Mouse (Mus musculus) cerebellum, adult (tissue): ENCODE results near the gene Tec.
"Not testable (repeated sequence)": the region's sequence is repeated elsewhere in the genome, so short reads cannot be mapped to it uniquely, and the experiment has no call there.

Experiments used
- ATAC-seq: cut with Nextera tagmentation; 2 replicates; pipeline ENCODE4 v1.9.2; 2017; ENCODE audit warnings: mild to moderate bottlenecking, moderate library complexity, mixed read lengths; ENCODE audit not compliant: insufficient number of reproducible peaks, low FRiP score, low TSS enrichment

Tec gene

DNA sequence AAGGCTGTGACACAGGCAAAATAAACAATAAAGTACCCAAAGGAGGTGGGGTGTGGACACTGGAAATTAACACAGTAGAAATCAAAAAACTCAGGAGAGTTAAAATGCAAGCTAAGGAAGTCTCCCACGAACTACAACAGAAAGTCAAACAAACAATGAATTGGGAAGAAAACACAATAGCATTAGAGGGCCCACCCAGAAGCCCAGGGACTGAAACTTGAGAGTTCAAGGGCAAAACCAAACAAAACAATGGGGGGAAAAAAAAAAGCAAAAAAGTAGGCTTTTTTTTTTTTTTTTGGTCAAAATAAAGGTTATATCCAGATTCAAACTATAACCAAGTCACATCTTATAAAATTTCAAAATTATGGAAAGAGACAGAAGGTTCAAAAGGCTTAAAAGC, 39.9 kb downstream of the Tec start:
- ATAC-seq: no peak

DNA sequence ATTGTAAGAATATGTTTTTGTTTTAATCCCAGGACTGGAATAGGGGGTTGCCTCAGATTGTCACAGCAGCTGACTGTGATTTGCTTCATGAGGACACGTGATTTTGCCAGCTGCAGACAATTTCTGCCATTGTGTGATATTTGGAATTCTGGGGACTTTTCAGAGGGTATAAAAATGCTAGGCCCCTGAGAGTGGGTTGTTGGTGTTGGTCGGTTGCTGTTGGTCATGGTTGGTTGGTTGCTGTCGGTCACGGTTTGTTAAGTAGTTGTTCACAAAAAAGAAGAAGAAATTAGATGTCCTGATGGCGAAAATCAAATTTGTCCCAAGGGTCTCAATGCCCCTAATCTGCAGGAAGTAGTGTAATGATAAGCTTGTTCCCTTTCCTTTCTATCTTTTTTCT, 40.8 kb downstream of the Tec start:
- no peak for ATAC-seq

DNA sequence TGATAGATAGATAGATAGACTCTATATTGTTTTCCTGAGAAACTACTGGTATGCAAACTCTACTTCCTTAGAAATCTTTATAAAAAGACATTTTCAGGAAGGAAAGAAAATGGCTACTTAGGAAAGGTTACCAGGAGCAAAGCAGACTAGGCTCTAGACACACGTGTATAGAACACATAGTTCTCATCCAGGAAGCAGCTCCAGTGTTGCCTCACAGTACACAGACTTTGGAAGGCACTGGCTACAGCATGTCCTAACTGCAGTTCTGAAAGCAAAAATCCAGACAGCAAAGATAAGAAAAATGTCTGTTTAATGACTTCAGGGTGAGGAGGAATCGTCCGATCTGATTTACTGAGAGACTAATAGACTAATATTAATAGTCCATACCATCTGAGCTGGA, 41.8 kb downstream of the Tec start:
- no peak for ATAC-seq

DNA sequence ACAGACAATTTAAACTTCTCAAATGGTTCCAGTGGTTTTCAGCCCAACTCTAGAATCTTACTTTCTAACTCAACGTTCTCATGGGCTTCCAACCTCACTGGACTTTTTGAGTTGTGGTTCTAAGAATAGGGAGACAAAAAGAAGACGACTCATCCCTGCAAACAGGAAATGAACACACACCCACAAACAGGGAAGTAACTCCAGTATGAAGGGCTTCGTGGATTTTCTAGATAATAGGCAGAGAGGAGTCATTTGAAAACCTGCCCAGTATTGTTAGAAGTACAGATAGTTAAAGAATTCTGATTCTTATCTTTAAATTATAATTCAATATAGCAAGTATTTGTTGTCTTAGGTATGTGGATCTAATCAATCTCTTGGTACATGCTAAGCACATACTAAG, 47.6 kb downstream of the Tec start:
- ATAC-seq: no peak

DNA sequence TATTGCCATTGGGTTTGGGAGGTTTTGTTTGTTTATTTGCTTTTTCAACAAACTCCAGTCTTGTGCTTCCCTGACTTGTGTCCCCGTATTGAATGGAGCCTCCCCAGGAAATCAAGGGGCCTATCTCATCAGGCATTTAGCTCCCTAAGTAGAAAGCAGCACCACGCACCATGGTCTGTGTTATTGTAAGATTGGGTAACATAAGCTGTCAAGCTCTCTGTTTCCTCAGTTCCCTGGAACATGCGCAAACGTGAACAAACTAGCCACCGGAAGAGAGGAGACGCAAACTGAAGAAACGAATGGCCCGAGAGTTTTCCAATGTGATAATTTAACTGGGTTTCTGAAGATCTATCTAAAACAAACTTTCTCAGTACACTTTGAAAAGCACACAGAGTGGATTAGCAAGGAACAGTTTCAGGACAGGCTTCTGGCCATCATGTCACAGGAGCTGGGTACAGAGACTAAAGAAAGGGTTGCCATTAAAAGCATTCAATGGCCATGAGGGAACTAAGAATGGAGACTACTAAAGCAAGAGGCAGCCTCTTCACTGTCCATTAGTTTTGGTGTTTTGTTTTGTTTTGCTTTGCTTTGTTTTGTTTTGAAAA, 48.1 kb downstream of the Tec start:
- ATAC-seq: no peak

DNA sequence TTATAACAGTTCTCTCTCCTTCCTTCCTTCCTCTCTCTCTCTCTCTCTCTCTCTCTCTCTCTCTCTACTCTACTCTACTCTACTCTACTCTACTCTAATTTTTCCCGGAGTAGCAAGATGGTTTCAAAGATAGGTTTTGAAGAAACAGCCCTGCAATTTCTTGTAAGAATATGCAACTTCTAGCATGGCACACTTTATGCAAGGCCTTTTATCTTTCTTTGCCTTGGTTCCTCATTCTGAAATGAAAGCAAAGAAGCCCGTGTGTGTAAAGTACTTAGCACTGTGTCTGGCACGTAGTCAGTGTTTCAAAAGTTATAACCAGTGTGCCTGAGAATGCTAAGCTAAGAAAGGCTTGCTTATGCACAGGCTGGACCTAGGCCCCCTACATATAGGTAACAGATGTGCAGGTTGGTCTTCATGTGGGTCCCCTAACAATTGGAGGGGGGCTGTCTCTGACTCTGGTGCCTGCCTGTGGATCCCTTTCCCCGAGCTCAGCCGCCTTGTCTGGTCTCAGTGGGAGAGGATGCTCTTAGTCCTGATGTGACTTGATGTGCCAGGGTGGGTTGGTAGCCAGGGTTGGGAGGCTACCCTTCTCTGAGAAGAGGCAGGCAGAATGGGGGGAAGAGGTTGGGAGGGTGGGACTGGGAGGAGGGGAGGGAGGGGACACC, 49.6 kb downstream of the Tec start:
- no peak for ATAC-seq

DNA sequence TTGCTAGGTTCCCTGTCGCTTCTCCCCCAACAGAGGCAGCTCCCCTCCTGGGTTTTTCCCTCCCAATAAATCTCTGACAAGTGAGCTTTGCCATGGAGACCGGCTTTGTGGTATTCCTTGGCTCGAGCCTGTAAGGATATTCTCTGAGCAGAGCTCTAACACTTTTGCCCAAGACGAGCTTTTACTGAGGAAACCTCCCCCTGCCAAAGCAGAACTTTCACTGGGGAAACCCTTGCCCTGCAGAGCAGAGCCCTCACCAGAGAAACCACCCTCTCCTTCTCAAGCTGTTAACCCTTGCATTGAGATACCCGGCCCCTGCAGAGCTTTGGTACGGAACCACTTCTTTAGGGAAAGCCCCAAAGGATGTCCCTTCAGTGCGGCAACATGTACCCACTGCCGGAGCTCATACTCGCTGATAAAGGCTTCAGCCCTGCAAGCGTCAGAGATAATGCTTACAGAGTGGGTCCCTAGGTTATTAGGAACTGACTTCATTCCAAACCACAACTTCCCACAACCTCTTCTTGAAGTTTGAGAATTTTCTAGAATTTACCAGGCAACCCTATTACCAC, 50.7 kb downstream of the Tec start:
- ATAC-seq: no peak

DNA sequence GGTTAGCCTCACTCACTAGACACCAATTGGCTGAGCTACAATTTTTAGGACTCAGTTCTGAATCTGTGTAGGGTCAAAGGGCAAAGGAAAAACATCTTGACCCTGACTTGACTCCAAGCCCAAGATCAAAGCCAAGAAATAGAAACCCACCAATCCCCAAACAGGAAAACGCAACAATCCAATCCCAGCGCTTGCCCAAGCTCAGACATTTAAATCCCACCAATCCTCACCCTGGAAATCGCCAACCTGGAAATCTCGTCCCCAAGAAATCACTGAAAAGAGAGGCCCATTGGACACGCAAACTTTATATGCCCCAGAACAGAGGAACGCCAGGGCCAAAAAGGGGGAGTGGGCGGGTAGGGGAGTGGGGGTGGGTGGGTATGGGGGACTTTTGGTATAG, 51.3 kb downstream of the Tec start:
- not testable (repeated sequence) for ATAC-seq

DNA sequence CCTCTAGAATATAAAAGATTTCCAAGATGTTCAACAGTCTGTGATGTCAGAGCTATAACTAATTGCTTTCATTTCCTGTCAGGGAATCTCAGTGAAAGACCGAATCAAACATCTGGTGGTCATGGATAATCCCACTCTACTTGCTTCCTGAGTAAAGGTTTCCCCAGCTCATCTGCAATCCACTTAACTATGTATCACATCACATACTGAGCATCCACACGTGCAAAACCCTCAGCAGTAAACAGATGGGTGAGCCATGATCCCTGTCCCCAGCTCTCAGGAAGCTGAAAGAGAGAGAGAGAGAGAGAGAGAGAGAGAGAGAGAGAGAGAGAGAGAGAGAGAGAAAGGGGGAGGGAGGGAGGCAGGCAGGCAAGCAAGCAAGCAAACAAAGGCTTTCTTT, 51.8 kb downstream of the Tec start:
- ATAC-seq: no peak

DNA sequence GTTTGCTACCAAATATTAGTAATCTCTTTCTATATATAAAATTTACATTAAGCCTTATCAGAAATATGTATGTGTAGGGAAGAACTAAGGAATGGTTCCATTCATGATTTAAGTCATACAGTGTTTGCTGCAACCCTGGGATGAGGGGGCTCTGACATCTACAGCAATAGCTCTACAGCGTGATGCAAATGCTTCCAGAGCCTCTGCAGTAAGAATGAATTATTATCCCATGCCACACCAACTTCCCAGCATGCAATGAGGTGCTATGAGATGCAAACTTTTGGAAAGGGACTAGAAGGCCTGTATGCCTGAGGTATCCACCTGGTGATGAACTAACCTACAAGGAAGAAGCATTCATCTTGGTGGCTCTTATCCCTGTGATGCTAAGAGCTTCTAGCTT, 52.2 kb downstream of the Tec start:
- no peak for ATAC-seq

DNA sequence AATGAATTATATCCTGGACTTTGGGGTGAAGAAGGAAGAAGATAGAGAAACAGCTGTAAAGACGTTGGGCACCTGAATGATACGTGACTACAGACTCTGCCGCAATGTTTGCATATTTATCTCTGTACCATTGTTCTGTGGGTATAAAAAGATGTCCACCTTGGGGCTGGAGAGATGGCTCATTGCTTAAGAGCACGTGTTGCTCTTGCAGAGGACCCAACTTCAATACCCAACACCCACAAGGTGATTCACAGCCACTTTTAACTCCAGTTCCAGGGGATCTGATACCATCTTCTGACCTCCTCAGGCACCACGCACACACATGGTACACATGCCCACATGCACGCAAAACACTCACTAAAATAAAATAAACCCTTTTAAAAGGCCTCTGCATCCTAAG, 52.9 kb downstream of the Tec start:
- no peak for ATAC-seq

DNA sequence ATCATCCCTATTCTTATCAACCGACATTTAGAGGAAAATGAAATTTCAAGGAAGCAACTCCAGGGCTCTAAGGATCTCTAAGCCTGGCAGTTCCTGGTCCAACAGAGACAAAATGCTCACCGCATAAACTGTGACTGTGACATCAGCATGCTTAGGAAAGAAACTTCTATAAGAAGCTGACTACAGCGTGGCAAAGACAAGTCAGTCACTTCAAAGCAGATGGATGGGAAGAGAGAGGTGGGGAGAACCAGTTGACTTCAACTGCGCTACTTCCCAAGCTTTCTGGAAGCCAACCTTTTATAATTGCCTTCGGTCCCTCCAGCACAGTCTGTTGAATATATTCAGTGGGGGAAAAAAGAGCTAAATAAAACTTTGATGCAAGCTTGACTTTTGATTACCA, 54.2 kb downstream of the Tec start:
- ATAC-seq: no peak

DNA sequence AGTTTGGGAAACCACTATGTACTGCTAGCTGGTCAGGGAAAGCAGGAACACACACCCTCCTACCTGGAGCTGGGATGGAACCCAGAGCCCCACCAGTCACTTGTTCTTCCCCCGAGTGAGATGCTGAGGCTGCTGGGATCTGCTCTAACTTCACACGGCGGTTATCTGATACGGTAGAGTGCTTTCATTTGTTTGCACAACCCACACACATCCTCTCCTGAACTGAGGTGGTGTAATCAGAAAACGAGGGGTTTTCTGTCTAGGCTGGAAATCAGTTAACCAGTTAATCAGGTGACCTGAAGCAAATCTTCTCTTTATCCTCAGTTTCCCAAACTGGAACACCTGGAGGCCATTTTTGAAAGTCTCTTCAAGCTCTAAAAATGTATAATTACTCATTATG, 55.4 kb downstream of the Tec start:
- no peak for ATAC-seq

DNA sequence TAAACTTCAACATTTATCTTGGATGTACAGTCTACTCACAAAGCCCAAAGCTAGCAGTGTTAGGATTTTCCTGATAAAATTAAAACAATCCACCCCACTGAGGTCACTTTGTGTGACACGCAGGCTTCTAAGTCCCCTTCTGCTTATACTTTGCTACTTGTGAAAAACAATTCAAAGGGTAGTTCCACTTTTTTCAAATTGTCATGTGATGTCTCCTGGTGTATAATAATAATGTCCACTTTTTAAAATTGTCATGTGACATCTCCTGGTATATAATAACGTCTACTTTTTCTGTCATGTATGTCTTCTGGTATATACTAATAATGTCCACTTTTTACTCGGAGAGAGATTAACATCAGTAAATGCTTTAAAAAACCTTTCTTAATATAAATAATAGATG, 56.0 kb downstream of the Tec start:
- no peak for ATAC-seq

DNA sequence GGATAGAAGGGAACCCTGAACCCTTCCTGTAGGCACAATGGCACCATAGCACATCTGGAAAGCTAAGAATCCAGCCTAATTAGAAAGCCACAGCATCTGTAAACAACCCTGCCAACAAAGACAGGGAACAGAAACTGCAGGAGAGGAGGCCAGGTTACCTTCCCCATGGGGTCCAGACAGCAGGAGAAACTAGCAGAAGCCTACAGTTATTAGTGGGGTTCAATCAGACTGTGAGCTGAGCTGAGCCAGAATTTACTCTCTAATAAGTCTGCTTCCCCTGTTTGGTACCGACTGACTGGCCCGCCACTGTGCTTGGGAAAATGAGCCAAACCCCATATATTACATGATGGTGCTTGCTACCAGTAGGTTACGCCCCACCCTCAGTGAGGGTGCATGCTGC, 56.9 kb downstream of the Tec start:
- no peak for ATAC-seq

DNA sequence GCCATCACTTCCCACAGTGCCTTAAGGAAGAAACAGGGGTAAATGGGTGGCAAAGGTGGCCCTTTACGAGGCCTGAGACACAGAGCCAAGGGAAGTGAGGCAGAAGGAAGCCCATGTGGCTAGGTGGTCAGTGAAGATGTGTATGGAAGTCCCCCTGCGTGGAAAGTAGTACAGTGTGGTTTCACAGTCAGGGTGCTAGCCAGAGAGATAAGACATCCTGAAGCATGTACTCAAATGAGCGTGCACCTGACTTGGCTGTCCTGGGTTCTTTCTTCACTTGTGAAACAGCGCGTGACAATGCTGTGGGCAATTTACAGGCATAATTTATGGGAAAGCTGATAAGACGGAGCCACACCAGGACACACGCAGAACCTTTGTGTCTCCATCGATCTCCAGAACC, 57.3 kb downstream of the Tec start:
- ATAC-seq: no peak

DNA sequence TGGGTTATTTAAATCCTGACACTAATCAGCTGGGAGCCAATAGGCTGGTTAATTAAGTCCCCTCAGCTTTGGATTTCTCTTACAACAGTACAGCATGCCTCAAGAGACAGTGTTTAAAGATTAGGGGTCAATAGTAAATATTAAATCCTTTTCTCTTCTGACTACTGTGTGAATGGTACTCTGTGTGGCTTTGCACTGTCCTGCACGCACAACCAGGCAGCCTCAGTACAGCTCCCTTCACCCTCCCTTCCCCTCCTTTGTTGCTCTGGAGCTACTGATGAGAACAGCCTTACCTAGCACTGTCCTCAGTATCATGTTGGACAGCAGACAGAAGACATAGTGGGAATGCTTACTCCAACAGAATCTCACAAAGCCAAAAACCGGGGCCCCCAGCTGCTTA, 58.8 kb downstream of the Tec start:
- ATAC-seq: no peak

DNA sequence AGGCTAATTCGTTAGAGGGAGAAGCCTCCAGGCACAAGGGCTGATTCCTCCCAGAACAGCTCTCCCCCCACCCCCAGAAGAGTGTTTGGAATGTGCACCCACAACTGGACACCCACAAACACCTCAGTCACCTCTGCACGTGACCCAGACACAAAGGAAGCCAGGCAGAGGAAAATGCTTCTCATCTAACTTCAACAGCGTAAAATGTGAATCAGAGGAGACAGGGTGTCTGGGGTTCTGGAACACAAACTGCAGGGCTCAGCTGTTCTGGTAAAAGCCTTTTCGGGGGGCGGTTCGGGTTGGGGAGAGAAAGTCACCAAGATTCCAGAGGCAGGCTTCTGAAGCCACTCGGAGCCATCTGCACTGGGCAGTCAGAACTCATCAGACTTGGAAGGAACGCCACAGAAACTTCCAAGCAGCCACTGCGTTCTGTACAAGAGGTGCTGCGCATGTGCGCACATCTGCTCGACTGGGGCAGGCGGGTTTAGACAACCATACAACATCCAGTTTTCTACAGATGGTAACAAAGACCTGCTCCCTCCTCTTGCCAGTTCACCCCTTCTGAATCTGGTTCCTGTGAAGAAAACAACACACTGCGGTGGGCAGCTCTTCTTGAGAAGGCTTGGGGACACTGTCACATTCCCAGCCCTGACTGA, 59.7 kb downstream of the Tec start:
- ATAC-seq: no peak

DNA sequence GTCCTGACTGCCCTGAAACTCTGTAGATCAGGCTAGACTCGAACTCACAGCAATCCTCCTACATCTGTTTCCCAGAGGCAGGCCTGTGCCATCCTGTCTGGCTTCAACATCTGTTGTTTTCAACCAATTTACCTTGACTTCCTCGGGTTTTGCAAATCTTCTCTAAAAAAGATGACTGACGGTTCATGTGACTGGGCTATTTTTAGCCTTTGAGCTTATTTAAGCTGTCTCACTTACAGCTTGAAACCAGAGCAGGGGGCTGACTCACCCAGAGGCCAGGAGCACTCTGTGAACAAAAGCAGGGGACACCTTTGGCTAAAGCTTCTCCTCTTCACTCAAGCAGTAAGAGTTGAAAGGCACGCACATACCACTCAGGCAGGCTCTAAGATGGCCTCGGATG, 65.4 kb downstream of the Tec start:
- ATAC-seq: no peak

DNA sequence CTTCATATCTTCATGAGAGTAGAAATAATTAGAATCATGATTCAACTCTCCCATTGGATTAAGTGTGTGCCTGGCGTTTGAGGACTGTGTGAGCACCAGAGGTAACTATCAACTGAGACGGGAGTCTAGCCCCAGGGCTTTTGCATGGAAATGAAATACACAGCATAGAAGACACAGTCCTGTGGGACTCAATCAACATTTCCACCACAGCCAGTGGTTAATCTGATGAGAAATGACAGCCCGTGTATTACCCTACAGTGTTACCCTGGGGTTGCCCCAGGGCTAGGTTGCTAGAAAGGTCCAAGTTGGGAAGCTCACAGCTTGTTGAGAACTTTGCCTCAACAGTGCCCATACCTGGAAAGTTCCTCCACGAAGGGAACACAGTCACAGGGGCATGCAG, 69.7 kb downstream of the Tec start:
- no peak for ATAC-seq

DNA sequence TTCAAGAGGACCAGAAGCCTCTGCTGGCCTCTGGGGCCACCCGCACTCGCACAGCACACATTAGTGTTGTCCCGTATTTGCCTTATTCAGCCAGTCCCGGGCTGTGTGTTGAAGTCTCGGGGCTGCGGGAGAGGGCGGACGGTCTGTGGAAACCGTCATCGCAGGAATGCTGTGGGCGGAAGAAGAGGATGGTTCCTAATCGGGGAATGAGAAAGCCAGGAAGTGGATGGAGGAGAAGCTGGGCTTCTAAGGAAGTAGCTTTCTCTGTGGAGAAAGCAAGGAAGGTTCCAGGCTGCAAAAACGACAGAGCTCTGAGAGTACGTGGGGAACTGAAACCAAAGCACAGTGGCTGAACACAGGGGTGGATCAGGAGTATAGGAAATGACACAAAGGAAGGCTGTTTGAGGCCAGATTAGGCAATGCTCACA, 72.1 kb downstream of the Tec start:
- no peak for ATAC-seq
